Mouse (Mus musculus): ENCODE measurements around the gene Rec8.

The Rec8 gene

GRCm38 (mm10) chr14:55596036-55596690 lies 21.7 kb upstream of the Rec8 start:
- 68% methylated on average over 13 of the region's 13 CpGs for WGBS

GRCm38 (mm10) chr14:55598521-55599390 lies 19.1 kb upstream of the Rec8 start:
- 96% methylated on average over 21 of the region's 21 CpGs for WGBS

- 88% methylated on average over 7 of the region's 7 CpGs for WGBS
Observed at GRCm38 (mm10) chr14:55603271-55603632, 14.6 kb upstream of the Rec8 start, which contains the start of gene Irf9. Gene Irf9, plus strand, starts transcription at chr14:55603571.

- WGBS = 19% methylated on average over 19 of the region's 19 CpGs
Observed at GRCm38 (mm10) chr14:55603633-55604576, 13.9 kb upstream of the Rec8 start.

- WGBS = 93% methylated on average over 11 of the region's 11 CpGs
Observed at GRCm38 (mm10) chr14:55604823-55605222, 13.0 kb upstream of the Rec8 start.

- 95% methylated on average over 16 of the region's 16 CpGs for WGBS
Observed at GRCm38 (mm10) chr14:55605743-55606459, 11.9 kb upstream of the Rec8 start.

GRCm38 (mm10) chr14:55608339-55608738 lies 9.5 kb upstream of the Rec8 start:
- WGBS = 95% methylated on average over 6 of the region's 6 CpGs

- 54% methylated on average over 6 of the region's 6 CpGs for WGBS
Observed at GRCm38 (mm10) chr14:55613346-55613745, 4.5 kb upstream of the Rec8 start.

GRCm38 (mm10) chr14:55614565-55615178 lies 3.2 kb upstream of the Rec8 start:
- WGBS = 80% methylated on average over 7 of the region's 7 CpGs

- 74% methylated on average over 2 of the region's 2 CpGs for WGBS
Observed at GRCm38 (mm10) chr14:55615876-55616275, 2.0 kb upstream of the Rec8 start.

- 79% methylated on average over 2 of the region's 2 CpGs for WGBS
Observed at GRCm38 (mm10) chr14:55616844-55617243, 993 bp upstream of the Rec8 start.

- 49% methylated on average over 22 of the region's 22 CpGs for WGBS
Observed at GRCm38 (mm10) chr14:55618486-55619195, 804 bp downstream of the Rec8 start.

- WGBS = 92% methylated on average over 27 of the region's 27 CpGs
Observed at GRCm38 (mm10) chr14:55628077-55628827, 10.4 kb downstream of the Rec8 start.

- 42% methylated on average over 5 of the region's 5 CpGs for WGBS
Observed at GRCm38 (mm10) chr14:55629312-55629711, 11.5 kb downstream of the Rec8 start.

GRCm38 (mm10) chr14:55634874-55635522 lies 17.2 kb downstream of the Rec8 start:
- WGBS = 3% methylated on average over 23 of the region's 23 CpGs

- under 1% methylated on average over 33 of the region's 33 CpGs for WGBS
Observed at GRCm38 (mm10) chr14:55635523-55636007, 17.7 kb downstream of the Rec8 start, which contains the start of gene Ipo4. Gene Ipo4, minus strand, starts transcription at chr14:55635957.

- WGBS = 92% methylated on average over 9 of the region's 9 CpGs
Observed at GRCm38 (mm10) chr14:55637795-55638194, 20.0 kb downstream of the Rec8 start, which contains the start of gene Gm49378. Gene Gm49378, minus strand, starts transcription at chr14:55637895.

GRCm38 (mm10) chr14:55640816-55641215 lies 23.0 kb downstream of the Rec8 start:
- 95% methylated on average over 14 of the region's 14 CpGs for WGBS
